Mouse (Mus musculus): ENCODE results near the gene Terf2ip. TPM values are rescaled to one million over a fixed set of nuclear protein-coding genes. Genes with fewer than 3 reads are reported as not detected.

Terf2ip gene
- polyA plus RNA-seq, 1 experiment from 2014 or later: 28.4 TPM

- Histone ChIP-seq H3K9ac (no peak overlapping the region), H3K4me1 (no peaks in the 10 kb centered on the region), H3K9me3 (0 out of 2 replicates have a peak, but pooled peaks cover 3% of the 10 kb centered on the region), H3K27ac (no peak overlapping the region), H3K27me3 (no peaks in the 10 kb centered on the region), H3K36me3 (peaks cover 70% of the 10 kb centered on the region), H3K4me3 (no peak overlapping the region), H3K4me2 (no peak overlapping the region)
- no peak for ATAC-seq (ENCODE audit: insufficient number of reproducible peaks, insufficient read depth, low FRiP score, low TSS enrichment, low read depth)
- 84% methylated on average over 2 of the region's 2 CpGs for WGBS
Observed at GRCm38 (mm10) chr8:111976326-111976725, 34.9 kb upstream of the Terf2ip start.

GRCm38 (mm10) chr8:111978147-111978546, 33.1 kb upstream of the Terf2ip start:
- no peak overlapping the region for H3K4me3 ChIP-seq
- 82% methylated on average over 10 of the region's 10 CpGs for WGBS
- no peak overlapping the region for H3K27ac ChIP-seq
- peaks cover 68% of the 10 kb centered on the region for H3K36me3 ChIP-seq
- 0 out of 2 replicates have a peak, but pooled peaks cover 3% of the 10 kb centered on the region for H3K9me3 ChIP-seq
- H3K4me1 ChIP-seq: no peaks in the 10 kb centered on the region
- no peak overlapping the region for H3K4me2 ChIP-seq
- H3K27me3 ChIP-seq: no peaks in the 10 kb centered on the region
- no peak overlapping the region for H3K9ac ChIP-seq
- no peak for ATAC-seq (ENCODE audit: insufficient number of reproducible peaks, insufficient read depth, low FRiP score, low TSS enrichment, low read depth)

- peaks cover 67% of the 10 kb centered on the region for H3K36me3 ChIP-seq
- WGBS: 75% methylated on average over 7 of the region's 7 CpGs
Observed at GRCm38 (mm10) chr8:111982116-111982515, 29.1 kb upstream of the Terf2ip start.

GRCm38 (mm10) chr8:111984511-111984910, 26.7 kb upstream of the Terf2ip start:
- Histone ChIP-seq H3K9ac (no peak overlapping the region), H3K4me3 (no peak overlapping the region), H3K4me1 (no peaks in the 10 kb centered on the region), H3K9me3 (no peaks in the 10 kb centered on the region), H3K4me2 (no peak overlapping the region), H3K27ac (no peak overlapping the region), H3K36me3 (peaks cover 72% of the 10 kb centered on the region), H3K27me3 (no peaks in the 10 kb centered on the region)
- ATAC-seq (ENCODE audit: insufficient number of reproducible peaks, insufficient read depth, low FRiP score, low TSS enrichment, low read depth): no peak
- WGBS: 86% methylated on average over 10 of the region's 10 CpGs

More at GRCm38 (mm10) chr8:111982116-111982515, 29.1 kb upstream of the Terf2ip start:
- no peak overlapping the region for H3K4me3 ChIP-seq
- H3K27me3 ChIP-seq: no peaks in the 10 kb centered on the region
- no peak overlapping the region for H3K27ac ChIP-seq
- no peaks in the 10 kb centered on the region for H3K4me1 ChIP-seq
- H3K4me2 ChIP-seq: no peak overlapping the region
- no peak overlapping the region for H3K9ac ChIP-seq
- no peak for ATAC-seq (ENCODE audit: insufficient number of reproducible peaks, insufficient read depth, low FRiP score, low TSS enrichment, low read depth)
- H3K9me3 ChIP-seq: no peaks in the 10 kb centered on the region

GRCm38 (mm10) chr8:111989911-111990310, 21.3 kb upstream of the Terf2ip start:
- H3K36me3 ChIP-seq: peaks cover 62% of the 10 kb centered on the region
- H3K27ac ChIP-seq: no peak overlapping the region
- ATAC-seq (ENCODE audit: insufficient number of reproducible peaks, insufficient read depth, low FRiP score, low TSS enrichment, low read depth): no peak
- H3K4me3 ChIP-seq: no peak overlapping the region
- H3K4me2 ChIP-seq: no peak overlapping the region
- H3K27me3 ChIP-seq: no peaks in the 10 kb centered on the region
- peaks cover 6% of the 10 kb centered on the region for H3K4me1 ChIP-seq
- WGBS: 11% methylated on average over 7 of the region's 7 CpGs
- H3K9me3 ChIP-seq: no peaks in the 10 kb centered on the region
- H3K9ac ChIP-seq: no peak overlapping the region

GRCm38 (mm10) chr8:111991278-111991677, 19.9 kb upstream of the Terf2ip start:
- H3K4me1 ChIP-seq: peaks cover 6% of the 10 kb centered on the region
- WGBS: 62% methylated on average over 8 of the region's 8 CpGs
- peak overlapping the region; percentile 71 for H3K4me2 ChIP-seq

GRCm38 (mm10) chr8:111992013-111992702, 19.0 kb upstream of the Terf2ip start, which contains the start of gene Adat1:
Gene Adat1, minus strand, starts transcription at chr8:111992302.
- peak within 1 kb of the TSS; percentile 84 for H3K9ac ChIP-seq
- H3K4me3 ChIP-seq: peak within 1 kb of the TSS; percentile 78
- peaks cover 64% of the 10 kb centered on the region for H3K36me3 ChIP-seq
- WGBS: 5% methylated on average over 33 of the region's 33 CpGs
- 0 out of 2 replicates have a peak within 1 kb of the TSS, but pooled peaks have one; percentile 28 for H3K27ac ChIP-seq
- no peaks in the 10 kb centered on the region for H3K27me3 ChIP-seq
- ATAC-seq (ENCODE audit: insufficient number of reproducible peaks, insufficient read depth, low FRiP score, low TSS enrichment, low read depth): peak; percentile 90
- no peaks in the 10 kb centered on the region for H3K9me3 ChIP-seq
- peak within 1 kb of the TSS; percentile 71 for H3K4me2 ChIP-seq
- peaks cover 6% of the 10 kb centered on the region for H3K4me1 ChIP-seq

More at GRCm38 (mm10) chr8:111991278-111991677, 19.9 kb upstream of the Terf2ip start:
- Histone ChIP-seq H3K4me3 (peak overlapping the region; percentile 78), H3K9me3 (no peaks in the 10 kb centered on the region), H3K27ac (no peak overlapping the region), H3K36me3 (peaks cover 62% of the 10 kb centered on the region), H3K27me3 (no peaks in the 10 kb centered on the region), H3K9ac (peak overlapping the region; percentile 84)
- ATAC-seq (ENCODE audit: insufficient number of reproducible peaks, insufficient read depth, low FRiP score, low TSS enrichment, low read depth): no peak

GRCm38 (mm10) chr8:111992703-111993039, 18.5 kb upstream of the Terf2ip start:
- H3K27me3 ChIP-seq: no peaks in the 10 kb centered on the region
- no peaks in the 10 kb centered on the region for H3K9me3 ChIP-seq
- H3K4me2 ChIP-seq: 0 out of 2 replicates have a peak overlapping the region, but pooled peaks have one; percentile 71
- no peak overlapping the region for H3K27ac ChIP-seq
- peak overlapping the region; percentile 78; the same call in 1 of the 2 replicates for H3K4me3 ChIP-seq
- H3K36me3 ChIP-seq: peaks cover 64% of the 10 kb centered on the region
- ATAC-seq (ENCODE audit: insufficient number of reproducible peaks, insufficient read depth, low FRiP score, low TSS enrichment, low read depth): no peak
- H3K4me1 ChIP-seq: peaks cover 6% of the 10 kb centered on the region
- 66% methylated on average over 3 of the region's 3 CpGs for WGBS
- H3K9ac ChIP-seq: no peak overlapping the region

GRCm38 (mm10) chr8:112004754-112005153, 6.4 kb upstream of the Terf2ip start:
- H3K27ac ChIP-seq: no peak overlapping the region
- H3K9ac ChIP-seq: no peak overlapping the region
- H3K36me3 ChIP-seq: peaks cover 65% of the 10 kb centered on the region
- H3K4me3 ChIP-seq: no peak overlapping the region
- no peak overlapping the region for H3K4me2 ChIP-seq
- peaks cover 5% of the 10 kb centered on the region for H3K4me1 ChIP-seq
- no peak for ATAC-seq (ENCODE audit: insufficient number of reproducible peaks, insufficient read depth, low FRiP score, low TSS enrichment, low read depth)
- no peaks in the 10 kb centered on the region for H3K9me3 ChIP-seq
- H3K27me3 ChIP-seq: no peaks in the 10 kb centered on the region

- no peak for ATAC-seq (ENCODE audit: insufficient number of reproducible peaks, insufficient read depth, low FRiP score, low TSS enrichment, low read depth)
- Histone ChIP-seq H3K4me2 (no peak overlapping the region), H3K27ac (no peak overlapping the region), H3K36me3 (peaks cover 56% of the 10 kb centered on the region), H3K4me3 (no peak overlapping the region), H3K9me3 (no peaks in the 10 kb centered on the region), H3K27me3 (no peaks in the 10 kb centered on the region), H3K4me1 (peaks cover 14% of the 10 kb centered on the region), H3K9ac (no peak overlapping the region)
- WGBS: 95% methylated on average over 6 of the region's 6 CpGs
Observed at GRCm38 (mm10) chr8:112005601-112006000, 5.6 kb upstream of the Terf2ip start.

GRCm38 (mm10) chr8:112007669-112008068, 3.5 kb upstream of the Terf2ip start:
- no peak overlapping the region for H3K4me2 ChIP-seq
- WGBS: 94% methylated on average over 2 of the region's 2 CpGs
- peaks cover 35% of the 10 kb centered on the region for H3K36me3 ChIP-seq
- H3K4me3 ChIP-seq: no peak overlapping the region
- H3K9me3 ChIP-seq: no peaks in the 10 kb centered on the region
- ATAC-seq (ENCODE audit: insufficient number of reproducible peaks, insufficient read depth, low FRiP score, low TSS enrichment, low read depth): no peak
- peaks cover 19% of the 10 kb centered on the region for H3K4me1 ChIP-seq
- no peaks in the 10 kb centered on the region for H3K27me3 ChIP-seq
- no peak overlapping the region for H3K9ac ChIP-seq
- H3K27ac ChIP-seq: no peak overlapping the region

GRCm38 (mm10) chr8:112009558-112009957, 1.6 kb upstream of the Terf2ip start:
- Histone ChIP-seq H3K4me2 (peak overlapping the region; percentile 88), H3K36me3 (peaks cover 19% of the 10 kb centered on the region), H3K4me1 (peaks cover 26% of the 10 kb centered on the region), H3K27me3 (no peaks in the 10 kb centered on the region), H3K9ac (no peak overlapping the region), H3K9me3 (no peaks in the 10 kb centered on the region), H3K27ac (no peak overlapping the region), H3K4me3 (no peak overlapping the region; the same call in 1 of the 2 replicates)
- WGBS: 93% methylated on average over 7 of the region's 7 CpGs
- ATAC-seq (ENCODE audit: insufficient number of reproducible peaks, insufficient read depth, low FRiP score, low TSS enrichment, low read depth): no peak
